Mouse (Mus musculus) embryonic facial prominence, embryonic 14.5 days (tissue): ENCODE measurements around the gene Btbd9. TPM values are rescaled to one million over a fixed set of nuclear protein-coding genes. Genes with fewer than 3 reads are reported as not detected.

Experiments used
- ATAC-seq: fragments of 200-750 bp; cut with Nextera tagmentation; 2 replicates; pipeline ENCODE4 v1.8.0; 2017; ENCODE audit warnings: low read depth, moderate number of reproducible peaks, moderate TSS enrichment
- DNase-seq: peaks from one replicate; pipeline ENCODE4 v3.0.0-alpha.2; 2015; ENCODE audit warnings: low spot score
- H3K27ac ChIP-seq: fragments of 300-500 bp; sonication (generic); replicated peaks from 2 replicates; pipeline ENCODE4 v1.5.1; 2014; ENCODE audit warnings: low read depth, mild to moderate bottlenecking, low read length, moderate library complexity
- H3K27me3 ChIP-seq: fragments of 300-500 bp; sonication (generic); replicated peaks from 2 replicates; pipeline ENCODE4 v1.6.1; 2014; ENCODE audit warnings: low read length; ENCODE audit not compliant: control insufficient read depth, insufficient read depth
- H3K36me3 ChIP-seq: fragments of 300-500 bp; sonication (generic); 2 replicates; pipeline ENCODE4 v1.6.1; 2014; ENCODE audit warnings: low read length, mixed read lengths; ENCODE audit not compliant: control insufficient read depth, insufficient read depth
- H3K4me1 ChIP-seq: fragments of 300-500 bp; sonication (generic); 2 replicates; pipeline ENCODE4 v1.6.1; 2014; ENCODE audit warnings: antibody characterized with exemption, low read length; ENCODE audit not compliant: control insufficient read depth, insufficient read depth
- H3K4me2 ChIP-seq: fragments of 300-500 bp; sonication (generic); 2 replicates; pipeline ENCODE4 v1.6.1; 2014; ENCODE audit warnings: low read depth, mild to moderate bottlenecking, low read length, moderate library complexity, mixed read lengths
- H3K4me3 ChIP-seq: fragments of 300-500 bp; sonication (generic); 2 replicates; pipeline ENCODE4 v1.5.1; 2014; ENCODE audit warnings: low read depth, mild to moderate bottlenecking, low read length
- H3K9ac ChIP-seq: fragments of 300-500 bp; sonication (generic); 2 replicates; pipeline ENCODE4 v1.6.1; 2014; ENCODE audit warnings: low read depth, mild to moderate bottlenecking, low read length, moderate library complexity, mixed read lengths
- H3K9me3 ChIP-seq: fragments of 300-500 bp; sonication (generic); 2 replicates; pipeline ENCODE4 v1.6.1; 2016; ENCODE audit warnings: low read length; ENCODE audit not compliant: control insufficient read depth
- WGBS: fragments of 180-500 bp; shearing (Covaris S2); extraction: QIAGEN DNeasy Blood & Tissue Kit; methylation state at CpG from one replicate; pipeline ENCODE4 v1.1.7; 2014; 5-methylcytosine and 5-hydroxymethylcytosine counted together
- polyA plus RNA-seq: library from polyadenylated mRNA; unstranded; fragments of >200 nt; fragmentation: Nextera tagmentation; extraction: Ambion mirVana; gene quantifications from 2 replicates; pipeline ENCODE4 v1.2.1, GENCODE M21; 2014

The Btbd9 gene
- polyA plus RNA-seq, 1 experiment from 2014 or later = 38.0 TPM

- H3K27me3 ChIP-seq = no peaks in the 10 kb centered on the region
- H3K4me1 ChIP-seq = no peaks in the 10 kb centered on the region
- H3K4me2 ChIP-seq = no peak overlapping the region
- no peak for ATAC-seq
- no peaks in the 10 kb centered on the region for H3K9me3 ChIP-seq
- H3K9ac ChIP-seq = no peak overlapping the region
- 50% methylated on average over 4 of the region's 4 CpGs for WGBS
- H3K4me3 ChIP-seq = no peak overlapping the region
- H3K36me3 ChIP-seq = peaks cover 14% of the 10 kb centered on the region
- no peak for DNase-seq
- H3K27ac ChIP-seq = no peak overlapping the region
These were observed 360.5 kb downstream of the Btbd9 start for GRCm38 (mm10) chr17:30215741-30216140.

- peaks cover 24% of the 10 kb centered on the region for H3K36me3 ChIP-seq
- 82% methylated on average over 6 of the region's 6 CpGs for WGBS
- H3K27me3 ChIP-seq = no peaks in the 10 kb centered on the region
These were observed 361.9 kb downstream of the Btbd9 start for GRCm38 (mm10) chr17:30214393-30214792.

GRCm38 (mm10) chr17:30213371-30213770 is 362.9 kb downstream of the Btbd9 start:
- H3K4me3 ChIP-seq = no peak overlapping the region
- no peak overlapping the region for H3K9ac ChIP-seq
- H3K36me3 ChIP-seq = peaks cover 29% of the 10 kb centered on the region
- H3K27me3 ChIP-seq = no peaks in the 10 kb centered on the region
- ATAC-seq = no peak
- no peak overlapping the region for H3K27ac ChIP-seq
- H3K4me1 ChIP-seq = no peaks in the 10 kb centered on the region
- H3K9me3 ChIP-seq = no peaks in the 10 kb centered on the region
- DNase-seq = no peak
- H3K4me2 ChIP-seq = no peak overlapping the region
- 83% methylated on average over 5 of the region's 5 CpGs for WGBS

More at GRCm38 (mm10) chr17:30214393-30214792, 361.9 kb downstream of the Btbd9 start:
- Histone ChIP-seq H3K4me3 (no peak overlapping the region), H3K4me1 (no peaks in the 10 kb centered on the region), H3K9ac (no peak overlapping the region), H3K9me3 (no peaks in the 10 kb centered on the region), H3K27ac (no peak overlapping the region), H3K4me2 (no peak overlapping the region)
- no peak for DNase-seq
- no peak for ATAC-seq

GRCm38 (mm10) chr17:30212647-30213046 is 363.6 kb downstream of the Btbd9 start:
- H3K9me3 ChIP-seq = no peaks in the 10 kb centered on the region
- ATAC-seq (no peak), DNase-seq (no peak)
- no peak overlapping the region for H3K4me2 ChIP-seq
- H3K36me3 ChIP-seq = peaks cover 36% of the 10 kb centered on the region
- 79% methylated on average over 12 of the region's 12 CpGs for WGBS
- H3K4me3 ChIP-seq = no peak overlapping the region
- no peaks in the 10 kb centered on the region for H3K4me1 ChIP-seq
- H3K27ac ChIP-seq = no peak overlapping the region
- no peak overlapping the region; the same call in 1 of the 2 replicates for H3K9ac ChIP-seq
- no peaks in the 10 kb centered on the region for H3K27me3 ChIP-seq

- 92% methylated on average over 6 of the region's 6 CpGs for WGBS
- Histone ChIP-seq H3K27ac (no peak overlapping the region), H3K27me3 (no peaks in the 10 kb centered on the region), H3K4me1 (no peaks in the 10 kb centered on the region), H3K4me2 (no peak overlapping the region), H3K9ac (no peak overlapping the region), H3K9me3 (no peaks in the 10 kb centered on the region), H3K4me3 (no peak overlapping the region), H3K36me3 (peaks cover 37% of the 10 kb centered on the region)
- ATAC-seq = no peak
- no peak for DNase-seq
These were observed 365.4 kb downstream of the Btbd9 start for GRCm38 (mm10) chr17:30210936-30211335.

GRCm38 (mm10) chr17:30210262-30210661 is 366.0 kb downstream of the Btbd9 start:
- whole genome bisulfite sequencing = 92% methylated on average over 8 of the region's 8 CpGs
- no peak for ATAC-seq
- H3K4me1 ChIP-seq = no peaks in the 10 kb centered on the region
- H3K36me3 ChIP-seq = peaks cover 37% of the 10 kb centered on the region
- no peaks in the 10 kb centered on the region for H3K27me3 ChIP-seq
- no peak overlapping the region for H3K4me3 ChIP-seq
- H3K9ac ChIP-seq = no peak overlapping the region
- no peak for DNase-seq
- no peak overlapping the region for H3K4me2 ChIP-seq
- H3K9me3 ChIP-seq = no peaks in the 10 kb centered on the region
- no peak overlapping the region for H3K27ac ChIP-seq

GRCm38 (mm10) chr17:30205062-30205825 is 371.0 kb downstream of the Btbd9 start:
- 88% methylated on average over 17 of the region's 17 CpGs for WGBS
- peaks cover 8% of the 10 kb centered on the region for H3K4me1 ChIP-seq

GRCm38 (mm10) chr17:30200283-30200682 is 376.0 kb downstream of the Btbd9 start:
- no peak for ATAC-seq
- Histone ChIP-seq H3K27me3 (no peaks in the 10 kb centered on the region), H3K27ac (peak overlapping the region; percentile 11; the same call in 1 of the 2 replicates), H3K4me2 (no peak overlapping the region), H3K9me3 (no peaks in the 10 kb centered on the region), H3K4me3 (no peak overlapping the region), H3K36me3 (peaks cover 3% of the 10 kb centered on the region; the same call in 1 of the 2 replicates), H3K9ac (no peak overlapping the region), H3K4me1 (peaks cover 39% of the 10 kb centered on the region)
- 73% methylated on average over 4 of the region's 4 CpGs for WGBS
- no peak for DNase-seq

More at GRCm38 (mm10) chr17:30205062-30205825, 371.0 kb downstream of the Btbd9 start:
- Histone ChIP-seq H3K9me3 (no peaks in the 10 kb centered on the region), H3K9ac (no peak overlapping the region), H3K36me3 (peaks cover 26% of the 10 kb centered on the region), H3K4me2 (no peak overlapping the region), H3K27me3 (no peaks in the 10 kb centered on the region), H3K4me3 (no peak overlapping the region), H3K27ac (no peak overlapping the region)
- no peak for ATAC-seq
- DNase-seq = no peak
